Mouse (Mus musculus) ES-CJ7 (cell line): Measurements from ENCODE around the gene Tedc1.

Experiments used
- DNase-seq: peaks from one replicate; pipeline ENCODE4 v3.0.0; 2011; ENCODE audit warnings: low read depth, low spot score

Gene Tedc1

GRCm38 (mm10) chr12:113138901-113139864, 17.0 kb upstream of the Tedc1 start:
- DNase-seq: no peak

GRCm38 (mm10) chr12:113139908-113140615, 16.2 kb upstream of the Tedc1 start, which contains the start of gene Crip2:
Gene Crip2 (plus strand): TSS chr12:113140236.
- peak; percentile 98 for DNase-seq

- DNase-seq: no peak
These were observed 15.4 kb upstream of the Tedc1 start for GRCm38 (mm10) chr12:113140616-113141411.

GRCm38 (mm10) chr12:113141531-113141973, 14.7 kb upstream of the Tedc1 start:
- no peak for DNase-seq

- no peak for DNase-seq
These were observed 13.9 kb upstream of the Tedc1 start for GRCm38 (mm10) chr12:113142021-113142975.

- DNase-seq: no peak
These were observed 13.1 kb upstream of the Tedc1 start for GRCm38 (mm10) chr12:113143164-113143563.

GRCm38 (mm10) chr12:113144001-113144756, 12.0 kb upstream of the Tedc1 start:
- peak; percentile 84 for DNase-seq

GRCm38 (mm10) chr12:113144886-113145285, 11.3 kb upstream of the Tedc1 start:
- no peak for DNase-seq

- no peak for DNase-seq
These were observed 10.6 kb upstream of the Tedc1 start for GRCm38 (mm10) chr12:113145591-113145990.

- peak; percentile 85 for DNase-seq
These were observed 9.8 kb upstream of the Tedc1 start, which contains the start of gene Crip1 for GRCm38 (mm10) chr12:113146112-113147057. Gene Crip1 (plus strand): TSS chr12:113146316.

GRCm38 (mm10) chr12:113147481-113147880, 8.7 kb upstream of the Tedc1 start:
- no peak for DNase-seq

GRCm38 (mm10) chr12:113148381-113149035, 7.7 kb upstream of the Tedc1 start:
- peak; percentile 91 for DNase-seq

- DNase-seq: no peak
These were observed 6.9 kb upstream of the Tedc1 start for GRCm38 (mm10) chr12:113149341-113149740.

- DNase-seq: no peak
These were observed 6.3 kb upstream of the Tedc1 start for GRCm38 (mm10) chr12:113149896-113150295.

GRCm38 (mm10) chr12:113150591-113150990, 5.6 kb upstream of the Tedc1 start:
- no peak for DNase-seq

- DNase-seq: no peak
These were observed 5.2 kb upstream of the Tedc1 start for GRCm38 (mm10) chr12:113151046-113151445.

GRCm38 (mm10) chr12:113151661-113152271, 4.5 kb upstream of the Tedc1 start:
- no peak for DNase-seq
